Mouse (Mus musculus) cerebellum, adult 2 months (tissue): ENCODE measurements around the gene Slc43a1. TPM values are rescaled to one million over a fixed set of nuclear protein-coding genes. Genes with fewer than 3 reads are reported as not detected.
"Not testable (repeated sequence)": the region's sequence is repeated elsewhere in the genome, so short reads cannot be mapped to it uniquely, and the experiment has no call there.

ENCODE experiments used
- DNase-seq, 2 experiments: peaks; one replicate each; pipeline ENCODE4 v3.0.0; 2021
- H3K27ac ChIP-seq: fragments of 200-500 bp; 2 replicates; pipeline ENCODE4 v1.5.1; 2012; ENCODE audit warnings: low read length, control low read depth, inconsistent platforms; ENCODE audit not compliant: insufficient read depth
- H3K27me3 ChIP-seq: fragments of 200-500 bp; 2 replicates; pipeline ENCODE4 v1.6.1; 2012; ENCODE audit warnings: inconsistent platforms, mild to moderate bottlenecking, low read length, moderate library complexity; ENCODE audit not compliant: control insufficient read depth, insufficient read depth
- H3K4me1 ChIP-seq: fragments of 200-500 bp; 2 replicates; pipeline ENCODE4 v1.6.1; 2011; ENCODE audit warnings: low read length; ENCODE audit not compliant: control insufficient read depth, insufficient read depth
- H3K4me3 ChIP-seq: fragments of 200-500 bp; replicated peaks from 2 replicates; pipeline ENCODE3; 2011; ENCODE audit warnings: mild to moderate bottlenecking, low read depth, low read length, control low read depth; ENCODE audit not compliant: insufficient read depth
- CTCF ChIP-seq: fragments of 200-500 bp; IDR thresholded peaks from 2 replicates; pipeline ENCODE4 v1.5.1; 2011; ENCODE audit warnings: low read depth, mild to moderate bottlenecking, control low read depth, low read length, moderate library complexity, borderline replicate concordance; ENCODE audit not compliant: insufficient read depth
- POLR2A ChIP-seq: fragments of 200-500 bp; IDR thresholded peaks from 2 replicates; pipeline ENCODE4 v1.6.1; 2011; ENCODE audit warnings: low read length, control low read depth, borderline replicate concordance; ENCODE audit not compliant: insufficient read depth
- WGBS: fragments of 180-500 bp; shearing (Covaris S2); methylation state at CpG from one replicate; pipeline ENCODE4 v1.1.7; 2018; 5-methylcytosine and 5-hydroxymethylcytosine counted together
- polyA plus RNA-seq: library from polyadenylated mRNA; depleted of rRNA; stranded (reverse); fragments of >200 nt; gene quantifications from 2 replicates; pipeline ENCODE4 v1.2.3, GENCODE M21; 2012

Gene Slc43a1
- polyA plus RNA-seq, 1 experiment: 0.43 TPM

DNA sequence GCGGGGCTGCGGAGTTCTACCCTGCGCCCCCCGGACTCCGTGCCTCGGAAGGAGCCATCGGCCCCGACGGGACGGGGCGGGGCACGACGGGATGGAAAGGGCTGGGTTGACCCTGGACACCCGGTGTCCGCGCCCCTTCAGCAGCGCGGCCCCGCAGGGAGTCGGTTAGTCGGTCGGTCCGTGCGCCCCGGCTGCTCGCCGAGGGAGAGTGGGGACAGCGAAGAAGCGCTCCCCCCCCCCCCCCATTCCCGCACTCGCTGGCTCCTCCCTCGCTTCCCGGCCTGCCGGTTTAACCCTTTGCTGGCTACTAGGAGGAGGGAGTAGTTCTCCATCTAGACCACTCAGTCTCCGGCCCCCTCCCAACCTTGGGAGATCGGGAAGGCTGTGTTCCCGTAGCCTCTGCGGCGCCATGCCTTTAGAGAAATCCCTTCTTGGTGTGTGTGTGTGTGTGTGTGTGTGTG, 48.2 kb downstream of the Slc43a1 start:
- Histone ChIP-seq H3K27me3 (peaks cover 7% of the 10 kb centered on the region), H3K4me1 (no peaks in the 10 kb centered on the region), H3K27ac (no peak overlapping the region), H3K4me3 (no peak overlapping the region)
- TF ChIP-seq POLR2A: no peak
- no peak for TF ChIP-seq CTCF
- WGBS: under 1% methylated on average over 39 of the region's 39 CpGs
- no peak for DNase-seq

DNA sequence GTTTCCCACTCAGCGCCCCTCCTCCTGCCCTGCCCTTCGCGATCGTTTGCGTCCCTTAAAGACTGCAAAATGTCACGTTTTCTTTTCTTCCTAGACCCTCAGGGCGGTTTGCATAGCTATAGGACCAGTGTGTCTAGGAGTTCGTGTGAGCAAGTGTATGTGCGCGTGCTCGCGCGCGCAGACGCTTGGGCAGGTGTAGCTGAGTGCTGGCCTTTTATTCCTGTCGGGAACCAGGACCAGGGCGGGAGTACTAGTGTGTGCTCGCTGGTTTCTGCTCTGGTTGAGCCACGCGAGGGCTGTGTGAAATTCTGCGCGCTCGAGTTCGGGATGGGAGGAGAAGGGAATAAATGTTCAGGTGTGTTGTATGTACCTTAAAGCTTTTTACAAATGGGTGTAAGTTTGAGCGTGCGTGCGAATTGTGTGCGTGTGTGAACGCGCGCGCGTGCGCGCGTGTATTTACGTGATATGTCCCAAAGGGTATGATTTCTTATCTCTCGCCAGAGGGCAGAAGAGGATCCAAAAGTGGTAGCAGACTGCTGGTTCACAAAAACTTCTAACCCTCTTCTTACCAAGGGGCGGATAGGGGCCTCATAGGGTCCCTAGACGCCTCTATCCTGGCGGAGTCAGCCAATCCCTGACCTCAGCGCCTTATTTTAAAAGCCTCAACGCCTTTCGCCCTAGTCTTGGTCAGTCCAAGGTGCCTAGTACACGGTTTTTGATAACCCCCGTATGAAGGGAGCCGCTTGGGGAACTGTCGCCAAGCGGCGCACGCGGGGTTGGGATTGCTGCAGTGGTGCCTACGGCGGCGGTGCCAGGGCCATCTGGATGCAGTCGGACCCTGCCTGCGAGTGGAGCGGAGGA, 49.0 kb downstream of the Slc43a1 start:
- Histone ChIP-seq H3K27ac (no peak overlapping the region), H3K4me1 (no peaks in the 10 kb centered on the region), H3K4me3 (peak overlapping the region; percentile 37), H3K27me3 (peaks cover 7% of the 10 kb centered on the region)
- DNase-seq: no peak
- TF ChIP-seq POLR2A (no peak), CTCF (no peak)
- under 1% methylated on average over 58 of the region's 58 CpGs for WGBS

DNA sequence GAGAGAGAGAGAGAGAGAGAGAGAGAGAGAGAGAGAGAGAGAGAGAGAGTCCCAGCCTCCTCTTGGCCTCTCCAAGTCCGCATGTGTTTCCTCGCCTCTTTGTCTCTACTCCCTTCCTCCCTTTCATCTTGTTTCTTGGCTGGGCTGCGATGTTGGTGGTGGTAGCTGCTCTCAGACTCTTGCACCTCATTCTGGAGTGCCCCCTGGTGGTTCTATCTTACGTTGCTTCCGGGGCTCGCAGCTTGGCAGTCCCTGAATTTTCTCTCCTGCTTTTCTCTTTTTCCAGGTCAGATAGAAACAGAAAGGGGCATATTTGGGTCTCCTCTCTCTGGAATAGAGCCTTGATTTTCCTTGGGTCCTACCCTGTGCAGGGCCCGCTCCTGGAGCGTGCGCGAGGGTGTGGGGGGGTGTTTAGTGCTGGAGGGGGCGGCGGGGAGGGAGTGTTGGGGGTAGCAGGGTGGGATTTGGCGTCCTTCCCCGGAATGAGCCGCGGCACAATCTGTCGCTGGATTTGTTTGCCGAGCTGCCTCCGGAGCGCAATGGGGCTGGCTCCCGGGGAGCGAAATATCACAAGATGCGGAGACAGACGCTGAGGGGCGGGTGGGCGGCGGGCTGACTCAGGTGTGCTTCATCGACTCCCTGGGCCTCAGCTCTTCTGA, 50.1 kb downstream of the Slc43a1 start:
- H3K27me3 ChIP-seq: peaks cover 5% of the 10 kb centered on the region
- H3K4me1 ChIP-seq: no peaks in the 10 kb centered on the region
- H3K4me3 ChIP-seq: no peak overlapping the region
- 2% methylated on average over 28 of the region's 28 CpGs for WGBS
- no peak for TF ChIP-seq POLR2A
- peak; percentile 13; the same call in 1 of the 2 replicates for TF ChIP-seq CTCF
- peak; percentile 27 to 36 for DNase-seq
- no peak overlapping the region for H3K27ac ChIP-seq

DNA sequence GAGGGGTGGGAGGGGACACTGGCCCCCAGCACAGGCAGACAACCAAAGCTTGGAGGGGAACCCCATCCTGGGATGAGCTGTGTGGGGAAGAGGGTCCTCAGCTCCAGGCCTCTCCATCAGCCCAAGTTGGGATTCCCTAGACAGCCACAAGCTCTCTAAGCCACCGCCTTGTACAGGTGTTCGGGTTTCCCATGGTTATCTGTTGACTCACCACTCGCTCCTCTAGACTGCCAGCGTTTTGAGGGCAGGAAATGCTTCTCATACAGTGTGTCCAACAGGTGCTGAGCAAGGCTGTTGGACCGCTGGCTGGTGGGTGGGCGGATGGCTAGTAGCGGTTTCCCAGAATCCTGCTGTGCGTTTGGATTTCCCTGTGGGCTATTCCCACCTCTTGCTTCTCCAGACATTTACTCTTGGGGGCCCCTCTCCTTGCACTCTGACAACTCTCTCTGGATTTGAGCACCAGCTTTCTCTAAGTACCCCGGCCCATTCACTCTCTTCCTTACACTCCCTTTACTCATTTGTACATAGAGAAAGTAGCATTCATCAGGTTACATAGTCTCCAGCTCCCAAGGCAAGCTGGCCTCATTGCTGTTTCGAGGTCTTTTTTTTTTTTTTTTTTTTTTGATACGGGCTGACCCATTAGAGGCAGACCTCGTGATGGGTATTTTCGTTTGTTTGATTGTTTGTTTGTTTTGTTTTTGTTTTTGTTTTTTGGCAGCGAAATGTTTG, 50.8 kb downstream of the Slc43a1 start:
- no peak for TF ChIP-seq CTCF
- no peak for TF ChIP-seq POLR2A
- DNase-seq: no peak
- H3K4me1 ChIP-seq: no peaks in the 10 kb centered on the region
- WGBS: 9% methylated on average over 14 of the region's 14 CpGs
- H3K27ac ChIP-seq: no peak overlapping the region
- no peak overlapping the region for H3K4me3 ChIP-seq
- peaks cover 5% of the 10 kb centered on the region for H3K27me3 ChIP-seq

DNA sequence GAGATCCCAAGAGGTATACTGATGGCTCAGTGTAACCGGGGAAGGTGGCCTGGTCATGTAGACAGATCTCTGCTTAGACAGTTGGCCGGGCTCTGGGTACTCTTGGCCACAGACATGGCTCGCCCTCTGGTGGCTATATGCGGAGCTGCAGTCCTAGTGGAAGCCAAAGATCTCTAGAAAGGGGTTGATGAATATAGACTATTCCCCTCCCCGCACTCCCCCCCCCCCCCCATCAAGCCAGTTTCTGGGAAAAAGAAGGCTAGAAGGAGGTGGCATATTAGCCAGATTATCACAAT, 51.3 kb downstream of the Slc43a1 start:
- 0% methylated on average over 5 of the region's 5 CpGs for WGBS
- no peak for TF ChIP-seq POLR2A
- TF ChIP-seq CTCF: peak; percentile 82
- Histone ChIP-seq H3K27ac (no peak overlapping the region), H3K4me3 (no peak overlapping the region), H3K27me3 (peaks cover 5% of the 10 kb centered on the region), H3K4me1 (no peaks in the 10 kb centered on the region)
- peak; percentile 73 to 78 for DNase-seq

DNA sequence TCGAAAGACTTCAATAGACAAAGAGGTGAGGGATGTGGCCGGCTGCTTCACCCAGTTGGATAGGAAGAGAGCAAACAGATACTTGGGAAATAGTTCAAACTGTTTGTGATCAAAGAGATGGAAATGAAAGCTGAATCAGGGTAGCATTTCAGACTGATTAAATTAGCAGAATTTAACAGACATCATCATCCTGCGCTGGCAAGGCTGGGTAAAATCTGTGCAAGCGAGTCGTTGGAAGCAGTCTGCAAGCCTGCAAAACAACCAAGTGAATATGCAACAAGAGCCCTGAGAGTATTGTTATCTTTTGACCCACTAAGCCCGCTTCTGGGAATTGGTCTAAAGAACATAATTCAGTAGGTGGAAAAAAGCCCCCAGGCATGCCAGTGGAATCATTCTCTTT, 54.7 kb downstream of the Slc43a1 start:
- DNase-seq: no peak

DNA sequence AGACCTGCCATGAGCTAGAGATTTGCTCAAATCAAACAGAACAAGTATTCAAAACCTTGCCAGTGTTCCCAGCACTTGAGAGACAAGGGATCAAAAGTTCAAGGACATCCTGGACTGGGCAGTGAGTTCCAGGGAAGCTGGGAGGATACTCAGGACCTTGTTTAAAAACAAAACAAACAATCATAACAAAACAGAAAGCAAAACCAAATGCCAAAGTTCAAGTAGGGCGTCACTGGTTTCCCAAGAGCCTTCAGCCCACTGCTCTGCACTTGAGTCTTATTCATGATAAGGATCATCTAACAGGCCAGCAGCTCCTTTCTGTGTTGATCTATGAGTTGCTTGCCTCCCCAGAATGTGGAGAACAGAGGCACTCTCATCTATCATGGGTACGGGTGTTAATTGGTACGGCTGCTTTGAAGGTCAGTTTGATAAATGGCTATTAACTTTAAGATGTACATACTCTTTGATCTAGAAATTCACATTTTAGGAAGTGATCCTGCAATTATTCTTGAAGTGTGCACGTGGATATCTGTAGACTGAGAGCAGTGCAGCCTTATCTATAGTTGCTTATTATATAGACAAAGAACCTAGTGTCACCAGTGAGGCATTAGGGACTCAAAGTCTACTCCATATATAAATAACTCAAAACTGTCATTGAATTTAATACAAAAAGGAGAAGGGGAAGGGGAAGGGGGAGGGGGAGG, 57.0 kb downstream of the Slc43a1 start:
- H3K4me3 ChIP-seq: no peak overlapping the region
- 76% methylated on average over 4 of the region's 4 CpGs for WGBS
- TF ChIP-seq POLR2A (no peak), CTCF (no peak)

More for the DNA sequence above, 54.7 kb downstream of the Slc43a1 start:
- H3K4me3 ChIP-seq: no peak overlapping the region
- peaks cover 2% of the 10 kb centered on the region for H3K27me3 ChIP-seq
- whole genome bisulfite sequencing: 49% methylated on average over 6 of the region's 6 CpGs
- TF ChIP-seq POLR2A (no peak), CTCF (no peak)
- H3K4me1 ChIP-seq: no peaks in the 10 kb centered on the region
- no peak overlapping the region for H3K27ac ChIP-seq

DNA sequence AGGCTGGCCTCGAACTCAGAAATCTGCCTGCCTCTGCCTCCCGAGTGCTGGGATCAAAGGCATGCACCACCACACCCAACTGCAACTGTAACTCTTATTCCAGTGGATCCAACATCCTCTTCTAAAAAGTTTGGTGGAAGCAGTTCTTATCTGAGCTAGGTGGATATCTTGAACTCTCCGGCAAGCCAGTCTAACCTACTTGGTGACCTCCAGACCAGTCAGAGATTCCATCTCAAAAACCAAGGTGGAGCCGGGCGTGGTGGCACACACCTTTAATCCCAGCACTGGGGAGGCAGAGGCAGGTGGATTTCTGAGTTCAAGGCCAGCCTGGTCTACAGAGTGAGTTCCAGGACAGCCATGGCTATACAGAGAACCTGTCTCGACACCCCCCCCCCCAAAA, 58.0 kb downstream of the Slc43a1 start:
- not testable (repeated sequence) for DNase-seq, H3K4me1 ChIP-seq, H3K4me3 ChIP-seq, H3K27ac ChIP-seq, H3K27me3 ChIP-seq
- 95% methylated on average over 6 of the region's 6 CpGs for WGBS

More for the DNA sequence above, 57.0 kb downstream of the Slc43a1 start:
- Histone ChIP-seq H3K27me3 (no peaks in the 10 kb centered on the region; the same call in 1 of the 2 replicates), H3K4me1 (no peaks in the 10 kb centered on the region), H3K27ac (no peak overlapping the region)
- DNase-seq: no peak
